Mouse (Mus musculus) forebrain, embryonic 14.5 days (tissue): ENCODE measurements at regions not wholly inside any gene's neighbourhood (a gene's known extent, or its start where the extent isn't known, plus 50 kb on each side); places are given as distances from the start of the nearest gene placed in this dataset.
A peak's percentile ranks its signal among the peaks of the same experiment; 100 is the strongest.

Experiments
- ATAC-seq: fragments of 200-750 bp; cut with Nextera tagmentation; 2 replicates; pipeline ENCODE4 v1.8.0; 2017; ENCODE audit warnings: mild to moderate bottlenecking, moderate library complexity
- DNase-seq: peaks from one replicate; pipeline ENCODE4 v3.0.0-alpha.2; 2015; ENCODE audit warnings: low spot score
- H3K27ac ChIP-seq: fragments of 300-500 bp; sonication (generic); 2 replicates; pipeline ENCODE4 v1.5.1; 2014; ENCODE audit warnings: low read depth, mild to moderate bottlenecking, control low read depth, low read length, moderate library complexity
- H3K27me3 ChIP-seq: fragments of 300-500 bp; sonication (generic); replicated peaks from 2 replicates; pipeline ENCODE4 v1.6.1; 2014; ENCODE audit warnings: low read length, control low read depth, mixed read lengths; ENCODE audit not compliant: control insufficient read depth, insufficient read depth
- H3K36me3 ChIP-seq: fragments of 300-500 bp; sonication (generic); 2 replicates; pipeline ENCODE4 v1.6.1; 2014; ENCODE audit warnings: low read length, control low read depth; ENCODE audit not compliant: control insufficient read depth, insufficient read depth
- H3K4me1 ChIP-seq: fragments of 300-500 bp; sonication (generic); 2 replicates; pipeline ENCODE4 v1.6.1; 2014; ENCODE audit warnings: antibody characterized with exemption, low read length, control low read depth; ENCODE audit not compliant: control insufficient read depth, insufficient read depth
- H3K4me2 ChIP-seq: fragments of 300-500 bp; sonication (generic); 2 replicates; pipeline ENCODE4 v1.6.1; 2014; ENCODE audit warnings: mild to moderate bottlenecking, control low read depth, low read length
- H3K4me3 ChIP-seq: fragments of 300-500 bp; sonication (generic); 2 replicates; pipeline ENCODE4 v1.5.1; 2014; ENCODE audit warnings: low read depth, low read length, control low read depth
- H3K9ac ChIP-seq: fragments of 300-500 bp; sonication (generic); 2 replicates; pipeline ENCODE4 v1.6.1; 2014; ENCODE audit warnings: mild to moderate bottlenecking, low read length, control low read depth, moderate library complexity
- H3K9me3 ChIP-seq: fragments of 300-500 bp; sonication (generic); replicated peaks from 2 replicates; pipeline ENCODE4 v1.6.1; 2016; ENCODE audit warnings: low read length, control low read depth, mixed read lengths; ENCODE audit not compliant: control insufficient read depth
- WGBS: fragments of 180-500 bp; shearing (Covaris S2); extraction: QIAGEN DNeasy Blood & Tissue Kit; methylation state at CpG from one replicate; pipeline ENCODE4 v1.1.7; 2014; 5-methylcytosine and 5-hydroxymethylcytosine counted together

DNA sequence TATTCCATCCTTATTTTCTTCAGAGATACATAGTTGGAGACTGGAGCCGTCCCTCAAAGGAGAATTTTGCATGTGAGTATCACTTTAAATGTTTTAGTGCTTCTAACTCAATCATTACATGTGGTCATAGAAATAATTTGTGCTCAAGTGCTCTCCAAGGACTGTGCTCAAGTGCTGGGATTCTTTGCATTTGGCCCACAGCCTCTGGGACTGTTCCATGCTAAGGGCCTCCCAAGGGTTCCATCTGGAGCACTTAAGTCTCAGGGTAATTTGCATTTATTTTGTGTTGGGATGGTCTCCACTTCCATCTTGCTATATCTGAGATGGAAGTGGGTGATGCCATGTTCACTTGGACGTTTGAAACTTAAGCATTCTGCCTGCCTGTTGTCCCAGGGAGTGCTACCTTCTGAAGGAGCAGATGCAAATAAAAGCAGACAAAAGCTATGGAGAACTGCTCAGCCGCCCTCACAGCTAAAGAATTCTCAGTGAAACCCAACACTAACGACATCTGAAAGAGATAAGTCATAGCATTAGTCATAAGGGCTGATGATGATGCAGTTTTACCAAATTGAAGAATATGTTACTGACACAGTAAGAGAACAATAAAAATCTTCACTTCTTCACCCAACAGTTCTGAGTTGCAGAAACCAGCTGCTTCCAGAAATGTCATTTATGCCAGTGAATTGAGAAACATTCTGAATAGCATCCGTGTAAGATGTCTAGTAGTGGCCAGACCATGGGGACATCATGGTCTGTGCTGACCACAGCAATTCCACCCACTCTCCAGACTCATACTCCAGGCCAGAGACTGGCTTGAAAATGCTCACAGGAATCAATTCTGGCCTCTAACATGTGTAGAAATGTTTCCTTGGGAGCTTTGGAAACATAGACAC is 237.4 kb upstream of the Tbx18 start:
- WGBS, result 59% methylated on average over 5 of the region's 5 CpGs
- Histone ChIP-seq H3K4me3 (no peak overlapping the region), H3K27ac (no peak overlapping the region), H3K4me2 (no peak overlapping the region), H3K36me3 (no peaks in the 10 kb centered on the region), H3K9me3 (no peaks in the 10 kb centered on the region), H3K27me3 (no peaks in the 10 kb centered on the region), H3K4me1 (no peaks in the 10 kb centered on the region), H3K9ac (no peak overlapping the region)
- ATAC-seq, result no peak
- DNase-seq, result no peak

DNA sequence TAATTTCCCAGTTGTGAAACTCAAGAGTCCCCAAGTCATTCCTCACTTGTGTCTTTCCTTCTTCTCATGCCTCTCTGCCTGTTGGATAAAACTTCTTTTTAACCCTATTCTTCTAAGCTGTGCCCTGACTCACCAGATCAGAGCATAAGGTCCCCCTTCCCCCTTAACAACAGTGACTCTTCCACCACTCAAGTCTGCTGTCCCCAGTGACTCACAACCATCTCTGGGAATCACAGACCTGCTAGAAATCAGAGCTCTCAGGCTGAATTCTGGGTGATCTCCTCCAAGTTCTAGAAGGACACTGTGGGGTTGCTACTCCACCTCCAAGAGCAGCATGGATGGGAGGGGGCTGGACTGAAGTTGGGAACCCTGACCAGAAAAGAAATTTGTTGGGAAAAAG is 239.5 kb upstream of the Tbx18 start:
- H3K4me1 ChIP-seq, result no peaks in the 10 kb centered on the region
- no peaks in the 10 kb centered on the region for H3K27me3 ChIP-seq
- no peaks in the 10 kb centered on the region for H3K9me3 ChIP-seq
- H3K4me2 ChIP-seq, result no peak overlapping the region
- H3K36me3 ChIP-seq, result no peaks in the 10 kb centered on the region
- DNase-seq, result no peak
- no peak for ATAC-seq
- no peak overlapping the region for H3K4me3 ChIP-seq
- no peak overlapping the region for H3K27ac ChIP-seq
- no peak overlapping the region for H3K9ac ChIP-seq

DNA sequence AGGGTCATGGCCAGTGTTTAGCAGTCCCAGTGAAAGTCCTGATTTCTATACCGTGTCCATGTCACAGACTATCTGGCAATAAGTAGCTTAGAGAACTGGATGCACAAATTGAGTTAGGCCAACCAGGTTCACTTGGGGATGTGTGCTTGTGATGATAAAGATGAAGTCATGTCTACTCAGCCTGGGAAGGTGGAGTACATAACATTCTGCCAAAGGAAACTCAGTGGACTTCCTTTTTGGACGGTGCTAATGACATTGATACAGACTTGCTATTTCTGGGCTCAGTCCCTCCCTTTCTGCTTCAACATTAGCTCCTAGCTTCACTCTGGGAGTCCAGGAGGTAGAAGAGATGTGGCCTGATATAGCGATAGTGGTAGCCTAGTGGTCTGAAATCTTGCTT is 240.7 kb upstream of the Tbx18 start:
- Histone ChIP-seq H3K9ac (no peak overlapping the region), H3K27me3 (no peaks in the 10 kb centered on the region), H3K4me3 (no peak overlapping the region), H3K9me3 (no peaks in the 10 kb centered on the region), H3K4me1 (no peaks in the 10 kb centered on the region), H3K4me2 (no peak overlapping the region), H3K36me3 (no peaks in the 10 kb centered on the region), H3K27ac (no peak overlapping the region)
- ATAC-seq (no peak), DNase-seq (no peak)
- 94% methylated on average over 3 of the region's 3 CpGs for WGBS

DNA sequence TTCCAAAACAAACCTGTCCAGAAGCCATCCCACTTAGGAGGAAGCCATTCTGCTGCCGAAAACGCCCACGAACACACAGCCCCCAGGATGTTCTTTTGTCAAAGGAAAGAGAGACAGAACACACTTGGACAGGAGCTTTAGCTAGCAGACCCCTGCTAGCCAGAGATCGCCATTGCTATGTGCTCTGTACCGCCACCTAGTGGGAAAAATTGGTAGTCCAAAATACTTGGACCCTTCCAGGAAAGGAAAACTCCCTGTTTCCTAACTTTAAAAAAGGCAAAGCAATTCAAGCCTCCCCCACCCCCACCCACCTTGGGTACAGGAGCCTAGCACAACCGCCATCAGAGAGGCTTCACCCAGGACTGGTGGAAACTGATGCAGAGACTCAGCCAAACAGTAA is 242.5 kb upstream of the Tbx18 start:
- ATAC-seq (no peak), DNase-seq (peak; percentile 23)
- H3K9ac ChIP-seq, result no peak overlapping the region
- WGBS, result 38% methylated on average over 6 of the region's 6 CpGs
- H3K27me3 ChIP-seq, result no peaks in the 10 kb centered on the region
- no peak overlapping the region for H3K27ac ChIP-seq
- no peak overlapping the region for H3K4me3 ChIP-seq
- no peaks in the 10 kb centered on the region for H3K4me1 ChIP-seq
- H3K9me3 ChIP-seq, result no peaks in the 10 kb centered on the region
- no peaks in the 10 kb centered on the region for H3K36me3 ChIP-seq
- H3K4me2 ChIP-seq, result no peak overlapping the region

DNA sequence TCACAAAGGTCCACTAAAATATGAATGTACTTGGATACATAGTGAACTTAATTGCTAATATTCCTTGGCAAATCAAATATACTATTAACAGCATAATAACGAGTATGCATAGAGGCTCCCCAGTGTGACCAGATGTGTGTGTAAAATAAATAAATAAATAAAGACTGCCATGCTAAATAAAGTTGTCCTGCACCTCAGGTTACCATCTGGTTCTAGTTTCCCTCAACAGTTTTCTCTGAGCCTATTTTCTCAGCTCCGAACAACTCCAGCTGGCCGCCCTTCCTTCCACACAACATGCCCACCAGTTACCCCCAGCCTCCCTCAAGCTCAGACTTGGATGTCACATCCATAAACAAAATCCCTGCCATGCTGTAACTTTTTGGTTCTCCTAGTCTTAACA is 253.8 kb upstream of the Tbx18 start:
- WGBS, result 58% methylated on average over 3 of the region's 3 CpGs
- H3K4me1 ChIP-seq, result no peaks in the 10 kb centered on the region
- H3K4me2 ChIP-seq, result no peak overlapping the region
- no peak overlapping the region for H3K4me3 ChIP-seq
- no peak overlapping the region for H3K9ac ChIP-seq
- H3K27me3 ChIP-seq, result no peaks in the 10 kb centered on the region
- H3K36me3 ChIP-seq, result no peaks in the 10 kb centered on the region
- ATAC-seq, result peak; percentile 48; the same call in 1 of the 2 replicates
- peak; percentile 37 for DNase-seq
- H3K9me3 ChIP-seq, result no peaks in the 10 kb centered on the region
- H3K27ac ChIP-seq, result no peak overlapping the region

DNA sequence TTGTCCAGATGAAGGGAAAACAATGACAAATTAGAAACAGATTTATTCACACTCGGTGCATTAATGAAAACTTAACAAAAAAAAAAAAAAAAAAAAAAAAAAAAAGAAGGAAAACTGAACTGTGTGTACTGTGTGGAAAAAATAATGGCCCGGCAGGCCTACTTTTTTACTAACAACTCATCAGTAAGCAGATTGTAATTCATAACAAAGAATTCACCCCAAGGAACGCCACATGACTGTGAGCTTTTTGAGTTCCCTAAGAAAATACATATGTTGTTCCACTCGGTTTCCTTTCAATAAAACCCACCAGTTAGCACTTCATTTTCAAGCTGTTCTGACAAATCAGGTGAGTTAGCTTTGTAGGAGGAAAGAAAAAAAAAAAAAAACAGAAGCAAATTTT is 254.4 kb upstream of the Tbx18 start:
- no peak overlapping the region for H3K27ac ChIP-seq
- no peak overlapping the region for H3K4me3 ChIP-seq
- no peaks in the 10 kb centered on the region for H3K4me1 ChIP-seq
- H3K36me3 ChIP-seq, result no peaks in the 10 kb centered on the region
- ATAC-seq (peak; percentile 40; the same call in 1 of the 2 replicates), DNase-seq (peak; percentile 16)
- no peaks in the 10 kb centered on the region for H3K27me3 ChIP-seq
- H3K9me3 ChIP-seq, result no peaks in the 10 kb centered on the region
- H3K4me2 ChIP-seq, result no peak overlapping the region
- 37% methylated on average over 4 of the region's 4 CpGs for WGBS
- H3K9ac ChIP-seq, result no peak overlapping the region

DNA sequence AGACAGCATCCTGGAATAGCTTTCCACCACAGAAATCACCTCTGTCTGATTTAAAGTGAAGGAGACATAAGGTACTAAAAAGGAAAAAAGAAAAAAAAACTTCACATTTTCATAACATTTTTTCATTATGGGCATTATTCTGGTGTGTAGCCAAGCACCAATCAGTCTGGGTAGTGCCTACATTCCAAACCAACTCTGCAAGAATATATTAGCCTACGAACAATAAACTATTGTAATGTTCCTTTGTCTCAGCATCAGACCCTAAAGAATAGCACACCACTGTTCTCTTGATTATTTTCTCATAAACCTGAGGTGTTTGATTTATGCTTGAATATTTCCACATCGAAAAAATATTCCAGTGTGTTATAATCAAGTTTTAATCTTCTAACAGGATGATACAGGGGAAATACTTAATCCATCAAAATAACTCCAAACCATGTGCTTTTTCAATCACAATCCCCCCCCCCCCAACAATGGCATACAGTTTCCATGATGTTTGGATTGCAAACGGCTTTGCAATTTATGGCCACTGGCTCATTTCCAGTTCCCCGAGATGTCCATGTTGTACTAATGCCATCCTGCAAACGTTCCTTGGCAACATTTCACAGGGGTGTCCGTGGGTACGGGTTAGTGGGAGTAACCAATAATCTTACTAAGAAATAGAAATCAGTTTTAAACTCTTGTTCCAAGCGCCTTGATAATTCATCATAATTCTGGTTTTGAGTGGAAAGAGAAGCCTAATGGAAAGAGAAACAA is 275.1 kb upstream of the Tbx18 start:
- WGBS, result 68% methylated on average over 8 of the region's 8 CpGs
- Histone ChIP-seq H3K4me1 (no peaks in the 10 kb centered on the region), H3K4me2 (no peak overlapping the region), H3K4me3 (no peak overlapping the region), H3K9ac (no peak overlapping the region), H3K36me3 (no peaks in the 10 kb centered on the region), H3K27ac (no peak overlapping the region), H3K9me3 (no peaks in the 10 kb centered on the region), H3K27me3 (no peaks in the 10 kb centered on the region)
- DNase-seq (peak; percentile 19), ATAC-seq (peak; percentile 72; the same call in 1 of the 2 replicates)

DNA sequence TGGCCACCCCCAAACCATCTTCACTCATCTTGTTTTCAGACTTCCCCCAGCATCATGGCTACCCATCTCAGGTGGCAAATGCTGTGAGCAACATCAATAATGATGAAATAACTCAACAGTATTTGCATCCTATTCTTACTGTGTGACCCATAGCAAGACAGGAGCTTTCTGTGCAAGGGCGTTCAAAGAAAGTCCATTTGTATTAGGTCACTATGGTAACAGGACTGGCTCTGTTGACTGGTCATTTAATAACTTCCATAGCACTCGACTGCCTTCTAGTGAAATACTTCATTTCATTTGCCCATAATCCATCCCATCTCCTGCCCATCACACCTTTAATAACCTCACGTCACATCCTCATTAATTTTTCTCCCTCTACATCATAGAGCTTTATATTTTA is 292.7 kb upstream of the Tbx18 start:
- H3K36me3 ChIP-seq, result no peaks in the 10 kb centered on the region
- no peak for ATAC-seq
- WGBS, result 71% methylated on average over 3 of the region's 3 CpGs
- no peak overlapping the region for H3K4me3 ChIP-seq
- no peaks in the 10 kb centered on the region for H3K4me1 ChIP-seq
- no peaks in the 10 kb centered on the region for H3K9me3 ChIP-seq
- H3K4me2 ChIP-seq, result no peak overlapping the region
- no peaks in the 10 kb centered on the region for H3K27me3 ChIP-seq
- no peak overlapping the region for H3K27ac ChIP-seq
- H3K9ac ChIP-seq, result no peak overlapping the region
- no peak for DNase-seq

DNA sequence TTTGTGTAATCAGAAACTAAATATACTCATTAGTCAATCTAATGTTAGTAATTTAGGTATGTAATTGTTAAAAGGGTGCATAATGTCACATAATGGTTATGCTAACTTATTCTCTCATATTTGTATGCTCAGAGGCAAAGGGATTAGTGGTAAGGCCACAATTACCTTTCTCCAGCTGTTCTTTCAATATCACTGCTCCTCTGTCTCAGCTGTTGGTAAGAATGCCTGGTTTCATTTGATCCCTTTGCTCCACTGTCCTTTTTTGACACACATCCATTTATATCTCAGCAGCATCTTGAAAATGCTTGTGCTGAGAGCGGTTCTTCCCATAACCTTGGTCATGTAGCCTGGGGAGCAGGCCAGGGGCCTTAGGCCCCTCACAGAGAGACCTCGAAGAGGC is 294.9 kb upstream of the Tbx18 start:
- H3K9ac ChIP-seq, result no peak overlapping the region
- H3K4me3 ChIP-seq, result no peak overlapping the region
- H3K4me1 ChIP-seq, result no peaks in the 10 kb centered on the region
- H3K27me3 ChIP-seq, result no peaks in the 10 kb centered on the region
- H3K36me3 ChIP-seq, result no peaks in the 10 kb centered on the region
- WGBS, result 79% methylated on average over 2 of the region's 2 CpGs
- no peak overlapping the region for H3K27ac ChIP-seq
- DNase-seq, result no peak
- no peaks in the 10 kb centered on the region for H3K9me3 ChIP-seq
- no peak for ATAC-seq
- no peak overlapping the region for H3K4me2 ChIP-seq
